Mouse (Mus musculus) bone marrow macrophage, adult 2 months (primary cell): Measurements from ENCODE around the gene Lpgat1. TPM values are rescaled to one million over a fixed set of nuclear protein-coding genes. Genes with fewer than 3 reads are reported as not detected.
A peak's percentile ranks its signal among the peaks of the same experiment; 100 is the strongest.

ENCODE experiments used
- H3K27ac ChIP-seq: 2 replicates; pipeline ENCODE4 v1.5.1; 2012; ENCODE audit warnings: low read depth, low read length; ENCODE audit not compliant: insufficient read depth
- H3K4me1 ChIP-seq: 2 replicates; pipeline ENCODE4 v1.6.1; 2012; ENCODE audit warnings: low read length; ENCODE audit not compliant: control insufficient read depth, insufficient read depth
- H3K4me3 ChIP-seq: 2 replicates; pipeline ENCODE4 v1.5.1; 2012; ENCODE audit warnings: mild to moderate bottlenecking, low read length, moderate library complexity; ENCODE audit not compliant: insufficient read depth
- CTCF ChIP-seq: IDR thresholded peaks from 2 replicates; pipeline ENCODE4 v1.5.1; 2012; ENCODE audit warnings: low read depth, mild to moderate bottlenecking, low read length, moderate library complexity
- POLR2A ChIP-seq: IDR thresholded peaks from 2 replicates; pipeline ENCODE4 v1.6.1; 2012; ENCODE audit warnings: mild to moderate bottlenecking, low read depth, low read length, borderline replicate concordance
- polyA plus RNA-seq: library from polyadenylated mRNA; stranded (reverse); fragments of >200 nt; gene quantifications from 2 replicates; pipeline ENCODE4 v1.2.4, GENCODE M21; 2012; ENCODE audit not compliant: missing spikeins, insufficient read depth, insufficient read length

The Lpgat1 gene
- polyA plus RNA-seq, 1 experiment = 24.6 TPM

GRCm38 (mm10) chr1:191712224-191712838 lies 5.3 kb upstream of the Lpgat1 start:
- Histone ChIP-seq H3K4me1 (peaks cover 5% of the 10 kb centered on the region), H3K27ac (no peak overlapping the region), H3K4me3 (no peak overlapping the region)
- no peak for TF ChIP-seq POLR2A
- no peak for TF ChIP-seq CTCF

- Histone ChIP-seq H3K4me3 (no peak overlapping the region), H3K4me1 (peaks cover 5% of the 10 kb centered on the region), H3K27ac (no peak overlapping the region)
- TF ChIP-seq POLR2A (no peak), CTCF (no peak)
Observed at GRCm38 (mm10) chr1:191713813-191714212, 3.8 kb upstream of the Lpgat1 start.

DNA sequence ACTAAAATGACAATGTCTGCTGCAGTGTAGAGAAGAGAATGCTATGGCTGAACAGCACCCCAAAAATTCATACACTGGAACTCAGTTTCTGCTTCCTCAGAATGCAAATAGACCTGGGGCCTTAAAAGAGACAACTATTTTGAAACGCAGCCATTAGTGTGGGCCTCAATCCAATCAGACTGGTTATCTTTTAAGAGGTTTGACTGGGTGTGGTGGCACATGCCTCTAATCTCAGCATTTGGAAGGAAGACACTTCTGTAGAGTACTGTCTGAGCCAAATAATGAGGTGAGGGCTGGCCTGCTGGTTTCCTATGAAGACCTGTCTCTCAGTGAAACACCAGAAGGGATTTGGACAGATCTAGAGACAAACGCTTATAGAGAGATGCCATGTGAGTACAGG lies 2.5 kb upstream of the Lpgat1 start:
- H3K27ac ChIP-seq = no peak overlapping the region
- peaks cover 11% of the 10 kb centered on the region for H3K4me1 ChIP-seq
- H3K4me3 ChIP-seq = no peak overlapping the region
- TF ChIP-seq CTCF = no peak
- no peak for TF ChIP-seq POLR2A

- no peak for TF ChIP-seq POLR2A
- no peak for TF ChIP-seq CTCF
- Histone ChIP-seq H3K4me1 (peaks cover 11% of the 10 kb centered on the region), H3K4me3 (peak overlapping the region; percentile 83), H3K27ac (no peak overlapping the region)
Observed at GRCm38 (mm10) chr1:191717141-191717540, 493 bp upstream of the Lpgat1 start.

GRCm38 (mm10) chr1:191718522-191719281 lies 1.1 kb downstream of the Lpgat1 start:
- Histone ChIP-seq H3K27ac (no peak overlapping the region), H3K4me3 (peak overlapping the region; percentile 83), H3K4me1 (peaks cover 11% of the 10 kb centered on the region)
- TF ChIP-seq CTCF = no peak
- no peak for TF ChIP-seq POLR2A

DNA sequence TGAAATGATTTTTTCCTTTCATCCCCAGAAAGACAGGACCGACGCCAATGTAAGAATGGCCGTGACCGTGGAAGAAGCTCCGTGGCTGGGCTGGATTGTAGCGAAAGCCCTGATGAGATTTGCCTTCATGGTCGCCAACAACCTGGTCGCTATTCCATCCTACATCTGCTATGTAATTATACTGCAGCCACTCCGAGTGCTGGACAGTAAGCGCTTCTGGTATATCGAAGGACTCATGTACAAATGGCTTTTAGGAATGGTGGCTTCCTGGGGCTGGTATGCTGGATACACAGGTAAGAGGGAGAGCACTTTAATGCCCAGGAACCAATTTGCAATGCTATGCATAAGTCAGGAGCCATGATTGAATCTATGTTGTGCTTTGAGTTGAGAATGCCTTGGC lies 1.7 kb downstream of the Lpgat1 start:
- Histone ChIP-seq H3K27ac (no peak overlapping the region), H3K4me1 (peaks cover 16% of the 10 kb centered on the region), H3K4me3 (peak overlapping the region; percentile 83)
- TF ChIP-seq CTCF (no peak), POLR2A (no peak)

DNA sequence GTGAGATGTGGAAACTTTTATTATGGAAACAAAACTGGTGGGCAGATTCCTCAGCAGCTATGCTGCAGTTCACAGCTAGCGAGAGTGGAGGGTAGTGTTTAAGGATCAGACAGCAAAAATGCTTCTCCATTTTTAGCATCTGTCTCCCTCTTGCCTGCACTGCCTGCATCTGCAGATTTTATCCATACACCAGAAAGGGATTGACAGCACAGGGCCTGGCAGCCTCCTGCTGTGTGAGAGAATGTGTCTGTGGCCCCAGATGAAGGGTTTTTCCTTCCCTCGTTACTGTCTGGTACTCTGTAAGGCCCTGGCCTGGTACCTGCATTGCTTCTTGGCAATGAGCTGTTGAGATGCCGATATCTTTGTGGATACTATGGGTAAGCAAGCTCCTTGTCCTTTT lies 2.8 kb downstream of the Lpgat1 start:
- TF ChIP-seq POLR2A (no peak), CTCF (no peak)
- Histone ChIP-seq H3K27ac (no peak overlapping the region), H3K4me3 (no peak overlapping the region), H3K4me1 (peaks cover 18% of the 10 kb centered on the region)

DNA sequence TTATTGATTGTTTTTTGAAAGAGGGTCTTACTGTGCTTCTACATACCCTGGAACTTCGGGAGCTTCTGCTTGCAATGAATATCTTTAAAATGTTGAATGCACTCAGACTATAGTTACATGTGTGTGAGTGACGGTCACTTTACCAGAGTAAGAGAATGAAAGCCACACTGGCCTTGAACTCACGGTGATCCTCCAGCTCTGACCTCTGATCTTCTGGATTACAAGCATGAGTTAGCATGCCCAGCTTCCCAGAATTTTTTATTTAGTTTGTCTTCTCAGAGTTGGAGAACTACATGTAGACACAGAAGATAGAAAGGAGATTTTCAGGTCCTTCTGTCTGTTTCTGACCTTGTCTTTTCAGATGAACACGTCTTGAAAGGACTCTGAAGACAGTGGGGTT lies 5.1 kb downstream of the Lpgat1 start:
- Histone ChIP-seq H3K27ac (no peak overlapping the region), H3K4me1 (peaks cover 13% of the 10 kb centered on the region), H3K4me3 (no peak overlapping the region)
- TF ChIP-seq POLR2A (no peak), CTCF (no peak)

DNA sequence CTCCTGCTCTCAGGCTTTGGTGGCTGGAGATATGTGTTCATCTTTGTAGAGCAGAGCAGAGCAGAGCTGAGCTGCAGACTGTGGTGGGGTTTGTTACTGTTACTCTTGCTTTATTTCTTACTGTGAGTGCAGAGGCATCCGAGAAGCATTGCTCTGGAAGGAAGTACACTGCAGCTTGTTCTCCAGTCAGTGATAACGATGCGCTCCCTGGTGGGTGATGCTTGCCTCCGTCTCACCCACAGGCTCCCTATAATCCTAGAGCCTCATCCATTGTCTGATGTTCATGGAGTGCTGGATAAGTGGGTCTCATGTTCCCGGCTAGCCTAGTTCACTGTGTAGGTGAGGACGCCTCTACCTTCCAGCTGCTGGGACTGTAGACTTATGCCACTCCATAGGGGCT lies 6.0 kb downstream of the Lpgat1 start:
- TF ChIP-seq POLR2A = no peak
- no peak for TF ChIP-seq CTCF
- Histone ChIP-seq H3K4me1 (peaks cover 13% of the 10 kb centered on the region), H3K4me3 (no peak overlapping the region), H3K27ac (no peak overlapping the region)

DNA sequence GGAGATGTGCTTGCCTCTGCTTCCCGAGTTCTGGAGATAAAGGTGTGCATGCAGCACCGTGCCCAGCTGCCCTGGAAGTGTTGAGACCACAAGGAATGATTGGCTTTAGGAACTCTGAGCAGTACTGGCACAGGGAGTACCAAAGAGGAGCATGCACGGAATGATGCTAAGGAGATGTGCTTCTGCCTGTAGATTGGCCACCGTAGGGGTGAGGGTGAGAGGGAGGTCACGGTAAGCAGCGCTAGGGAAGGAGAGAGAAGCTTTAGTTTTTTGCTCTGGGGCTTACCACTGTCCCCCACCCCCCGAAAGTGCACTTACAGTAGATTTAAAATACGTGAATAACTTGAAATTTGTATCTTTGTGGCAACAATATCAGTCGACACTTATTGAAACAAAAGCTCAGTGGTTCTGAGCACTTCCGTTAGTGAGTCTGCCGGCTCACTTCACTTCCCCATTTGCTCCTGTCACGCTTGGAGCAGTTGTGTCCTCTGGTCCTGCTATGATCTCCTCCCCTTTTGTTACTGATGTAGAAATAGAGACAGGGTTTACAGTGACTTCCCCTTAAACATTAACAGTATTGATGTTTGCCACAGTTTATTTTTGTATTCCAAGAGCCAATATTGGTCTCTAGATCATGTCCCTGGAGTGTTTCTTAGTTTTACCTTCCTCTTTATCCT lies 6.9 kb downstream of the Lpgat1 start:
- Histone ChIP-seq H3K27ac (peak overlapping the region; percentile 79), H3K4me3 (peak overlapping the region; percentile 56)

GRCm38 (mm10) chr1:191732623-191733022 lies 15.0 kb downstream of the Lpgat1 start:
- no peak overlapping the region for H3K27ac ChIP-seq
- H3K4me3 ChIP-seq = no peak overlapping the region
- TF ChIP-seq CTCF = no peak
- TF ChIP-seq POLR2A = no peak
- H3K4me1 ChIP-seq = peaks cover 16% of the 10 kb centered on the region

More for the DNA sequence above, 6.9 kb downstream of the Lpgat1 start:
- H3K4me1 ChIP-seq = peaks cover 7% of the 10 kb centered on the region
- TF ChIP-seq CTCF (no peak), POLR2A (no peak)
